Mouse (Mus musculus) hindbrain, postnatal 0 days (tissue): ENCODE measurements around the gene Gak. TPM values are rescaled to one million over a fixed set of nuclear protein-coding genes. Genes with fewer than 3 reads are reported as not detected.
A peak's percentile ranks its signal among the peaks of the same experiment; 100 is the strongest.

Experiments used
- ATAC-seq: fragments of 200-750 bp; cut with Nextera tagmentation; 2 replicates; pipeline ENCODE4 v1.8.0; 2017; ENCODE audit warnings: mild to moderate bottlenecking, moderate TSS enrichment, moderate library complexity
- DNase-seq: peaks from one replicate; pipeline ENCODE4 v3.0.0-alpha.2; 2015; ENCODE audit warnings: low spot score
- H3K27ac ChIP-seq: fragments of 300-500 bp; sonication (generic); 2 replicates; pipeline ENCODE4 v1.5.1; 2014; ENCODE audit warnings: mild to moderate bottlenecking
- H3K27me3 ChIP-seq: fragments of 300-500 bp; sonication (generic); 2 replicates; pipeline ENCODE4 v1.6.1; 2014; ENCODE audit warnings: low read length, mixed read lengths; ENCODE audit not compliant: insufficient read depth
- H3K36me3 ChIP-seq: fragments of 300-500 bp; sonication (generic); 2 replicates; pipeline ENCODE4 v1.6.1; 2014; ENCODE audit warnings: low read length, mixed read lengths; ENCODE audit not compliant: insufficient read depth
- H3K4me1 ChIP-seq: fragments of 300-500 bp; sonication (generic); 2 replicates; pipeline ENCODE4 v1.6.1; 2014; ENCODE audit warnings: antibody characterized with exemption, low read length, mixed read lengths; ENCODE audit not compliant: insufficient read depth
- H3K4me2 ChIP-seq: fragments of 300-500 bp; sonication (generic); 2 replicates; pipeline ENCODE4 v1.6.1; 2014; ENCODE audit warnings: low read depth, mild to moderate bottlenecking, low read length, moderate library complexity, mixed read lengths
- H3K4me3 ChIP-seq: fragments of 300-500 bp; sonication (generic); 2 replicates; pipeline ENCODE4 v1.5.1; 2014; ENCODE audit warnings: low read length
- H3K9ac ChIP-seq: fragments of 300-500 bp; sonication (generic); replicated peaks from 2 replicates; pipeline ENCODE4 v1.6.1; 2014; ENCODE audit warnings: mild to moderate bottlenecking, low read length, moderate library complexity, mixed read lengths
- H3K9me3 ChIP-seq: fragments of 300-500 bp; sonication (generic); 2 replicates; pipeline ENCODE4 v1.6.1; 2016; ENCODE audit warnings: low read length, mixed read lengths
- CTCF ChIP-seq: IDR thresholded peaks from 2 replicates; pipeline ENCODE4 v1.5.1; 2016; ENCODE audit warnings: antibody characterized with exemption, control low read depth, low read depth
- WGBS: fragments of 180-500 bp; shearing (Covaris S2); extraction: QIAGEN DNeasy Blood & Tissue Kit; methylation state at CpG from one replicate; pipeline ENCODE4 v1.1.7; 2014; 5-methylcytosine and 5-hydroxymethylcytosine counted together
- polyA plus RNA-seq: library from polyadenylated mRNA; unstranded; fragments of >200 nt; fragmentation: Nextera tagmentation; extraction: Ambion mirVana; gene quantifications from 2 replicates; pipeline ENCODE4 v1.2.1, GENCODE M21; 2015
- total RNA-seq: library from RNA; depleted of rRNA; stranded (reverse); fragments of >200 nt; gene quantifications from 2 replicates; pipeline ENCODE4 v1.2.3, GENCODE M21; 2014

Gene Gak
- total and polyA plus RNA-seq, 2 experiments from 2014 or later = 43.5 to 75.5 TPM

- no peak overlapping the region for H3K4me3 ChIP-seq
- H3K36me3 ChIP-seq = no peaks in the 10 kb centered on the region
- 48% methylated on average over 3 of the region's 3 CpGs for WGBS
- H3K27me3 ChIP-seq = no peaks in the 10 kb centered on the region
- no peaks in the 10 kb centered on the region for H3K9me3 ChIP-seq
- no peak overlapping the region for H3K4me2 ChIP-seq
- no peak overlapping the region for H3K27ac ChIP-seq
- no peak for TF ChIP-seq CTCF
- peaks cover 1% of the 10 kb centered on the region for H3K4me1 ChIP-seq
- no peak overlapping the region for H3K9ac ChIP-seq
- no peak for DNase-seq
- ATAC-seq = no peak
Observed at GRCm38 (mm10) chr5:108665066-108665465, 35.5 kb upstream of the Gak start.

- H3K4me1 ChIP-seq = peaks cover 9% of the 10 kb centered on the region
- 88% methylated on average over 4 of the region's 4 CpGs for WGBS
- H3K27ac ChIP-seq = no peak overlapping the region
- H3K4me2 ChIP-seq = no peak overlapping the region
- no peaks in the 10 kb centered on the region for H3K9me3 ChIP-seq
- H3K36me3 ChIP-seq = peaks cover under 1% of the 10 kb centered on the region; the same call in 1 of the 2 replicates
- no peaks in the 10 kb centered on the region for H3K27me3 ChIP-seq
- no peak for TF ChIP-seq CTCF
- no peak overlapping the region for H3K4me3 ChIP-seq
- ATAC-seq (no peak), DNase-seq (no peak)
- no peak overlapping the region for H3K9ac ChIP-seq
Observed at GRCm38 (mm10) chr5:108662772-108663171, 33.2 kb upstream of the Gak start.

- peak overlapping the region; percentile 87 for H3K4me3 ChIP-seq
- no peak for TF ChIP-seq CTCF
- H3K4me1 ChIP-seq = peaks cover 9% of the 10 kb centered on the region
- ATAC-seq (peak; percentile 98), DNase-seq (peak; percentile 94)
- no peaks in the 10 kb centered on the region for H3K9me3 ChIP-seq
- H3K27me3 ChIP-seq = no peaks in the 10 kb centered on the region
- H3K36me3 ChIP-seq = peaks cover 16% of the 10 kb centered on the region
- peak overlapping the region; percentile 92 for H3K9ac ChIP-seq
- peak overlapping the region; percentile 75 for H3K4me2 ChIP-seq
- 15% methylated on average over 36 of the region's 36 CpGs for WGBS
- H3K27ac ChIP-seq = peak overlapping the region; percentile 67; the same call in 1 of the 2 replicates
Observed at GRCm38 (mm10) chr5:108660632-108661268, 31.2 kb upstream of the Gak start.

- H3K4me1 ChIP-seq = peaks cover 9% of the 10 kb centered on the region
- peak within 1 kb of the TSS; percentile 67; the same call in 1 of the 2 replicates for H3K27ac ChIP-seq
- H3K4me2 ChIP-seq = peak within 1 kb of the TSS; percentile 75
- H3K36me3 ChIP-seq = peaks cover 24% of the 10 kb centered on the region
- 9% methylated on average over 24 of the region's 24 CpGs for WGBS
- no peaks in the 10 kb centered on the region for H3K27me3 ChIP-seq
- no peaks in the 10 kb centered on the region for H3K9me3 ChIP-seq
- no peak for TF ChIP-seq CTCF
- H3K4me3 ChIP-seq = peak within 1 kb of the TSS; percentile 87
- H3K9ac ChIP-seq = peak within 1 kb of the TSS; percentile 92
- DNase-seq (no peak), ATAC-seq (peak; percentile 75)
Observed at GRCm38 (mm10) chr5:108659698-108660631, 30.4 kb upstream of the Gak start, which contains the start of gene Idua. Idua (plus strand) TSS chr5:108660331.

- no peak overlapping the region for H3K9ac ChIP-seq
- H3K27me3 ChIP-seq = no peaks in the 10 kb centered on the region
- no peak overlapping the region for H3K27ac ChIP-seq
- peaks cover 38% of the 10 kb centered on the region for H3K36me3 ChIP-seq
- 81% methylated on average over 1 of the region's 1 CpGs for WGBS
- H3K4me3 ChIP-seq = no peak overlapping the region
- peaks cover 9% of the 10 kb centered on the region for H3K4me1 ChIP-seq
- no peaks in the 10 kb centered on the region for H3K9me3 ChIP-seq
- no peak for ATAC-seq
- no peak overlapping the region for H3K4me2 ChIP-seq
- no peak for TF ChIP-seq CTCF
- no peak for DNase-seq
Observed at GRCm38 (mm10) chr5:108658611-108659010, 29.1 kb upstream of the Gak start.

- Histone ChIP-seq H3K4me2 (no peak overlapping the region), H3K4me1 (peaks cover 9% of the 10 kb centered on the region), H3K27ac (no peak overlapping the region), H3K27me3 (no peaks in the 10 kb centered on the region), H3K36me3 (peaks cover 48% of the 10 kb centered on the region), H3K9me3 (no peaks in the 10 kb centered on the region), H3K4me3 (no peak overlapping the region), H3K9ac (no peak overlapping the region)
- ATAC-seq (no peak), DNase-seq (no peak)
- WGBS = 66% methylated on average over 5 of the region's 5 CpGs
- TF ChIP-seq CTCF = no peak
Observed at GRCm38 (mm10) chr5:108657406-108657805, 27.9 kb upstream of the Gak start.
